ENCODE assay signal across 8 mouse cellular contexts in genomic region chr16:94038272-94038985, GRCm38 (mm10). TPM values are rescaled to one million over a fixed set of nuclear protein-coding genes. Genes with fewer than 3 reads are reported as not detected.
A peak's percentile ranks its signal among the peaks of the same experiment; 100 is the strongest.
DNase-seq lines count a peak whose midpoint lies in the region; ATAC-seq and TF ChIP-seq lines count a peak whose summit lies in the region.

No protein-coding gene starts in this region.

- H3K9me3 ChIP-seq in forebrain, embryonic 11.5 days (ENCODE audit: control insufficient read depth, low read length) = no peaks in the 10 kb centered on the region
- H3K9me3 ChIP-seq in forebrain, embryonic 15.5 days = no peaks in the 10 kb centered on the region

- peak; percentile 86 for TF ChIP-seq CTCF in layer of hippocampus, adult 2 months (conservative IDR thresholded peaks at IDR 0.05)

- ATAC-seq in forebrain, embryonic 11.5 days (replicated peaks; ENCODE audit: low FRiP score) = peak; percentile 39; the same call in 1 of the 2 replicates
- no peak for ATAC-seq in forebrain, embryonic 15.5 days (replicated peaks)

- no peak overlapping the region for H3K4me3 ChIP-seq in forebrain, embryonic 11.5 days (ENCODE audit: low read depth, low read length)
- no peak overlapping the region for H3K4me3 ChIP-seq in forebrain, embryonic 15.5 days
- no peak overlapping the region for H3K4me3 ChIP-seq in layer of hippocampus, adult 2 months

- WGBS in forebrain, embryonic 11.5 days = 69% methylated on average over 12 of the region's 12 CpGs
- 64% methylated on average over 12 of the region's 12 CpGs for WGBS in forebrain, embryonic 15.5 days

- H3K27ac ChIP-seq in forebrain, embryonic 11.5 days (ENCODE audit: low read depth, low read length) = no peak overlapping the region
- H3K27ac ChIP-seq in forebrain, embryonic 15.5 days (replicated peaks) = no peak overlapping the region
- no peak overlapping the region for H3K27ac ChIP-seq in layer of hippocampus, adult 2 months

- intact Hi-C loops in gastrocnemius, postnatal 36 days (cut with DNase I) = loop anchor here (1.0 kb wide), 1 partner anchor 220 kb away; no protein-coding TSS in a partner anchor

- peak; percentile 72 for DNase-seq in forebrain, embryonic 11.5 days (ENCODE audit: low spot score)
- DNase-seq in R1 (ENCODE audit: low read depth, low spot score) = peak; percentile 92
- peak; percentile 58 to 71 for DNase-seq in cerebellum, postnatal 36 days
- DNase-seq in gastrocnemius, postnatal 36 days = peak; percentile 19 to 38
- DNase-seq in layer of hippocampus, adult 2 months (ENCODE audit: low spot score in 2 of 2) = peak; percentile 16 to 61
- DNase-seq in lung, postnatal 10 days = peak; percentile 71
- DNase-seq in spleen, postnatal 4 days (ENCODE audit: low spot score in 2 of 2) = peak; percentile 50 to 83

- H3K4me2 ChIP-seq in forebrain, embryonic 11.5 days (ENCODE audit: low read depth, low read length, severe bottlenecking) = no peak overlapping the region
- H3K4me2 ChIP-seq in forebrain, embryonic 15.5 days (replicated peaks) = no peak overlapping the region

- no peak overlapping the region for H3K9ac ChIP-seq in forebrain, embryonic 11.5 days (ENCODE audit: low read length)
- no peak overlapping the region for H3K9ac ChIP-seq in forebrain, embryonic 15.5 days (replicated peaks)

- H3K36me3 ChIP-seq in forebrain, embryonic 11.5 days (ENCODE audit: control insufficient read depth, insufficient read depth, low read length) = no peaks in the 10 kb centered on the region
- H3K36me3 ChIP-seq in forebrain, embryonic 15.5 days = no peaks in the 10 kb centered on the region

- H3K4me1 ChIP-seq in forebrain, embryonic 11.5 days (replicated peaks; ENCODE audit: control insufficient read depth, insufficient read depth, low read length) = peaks cover 5% of the 10 kb centered on the region
- peaks cover 14% of the 10 kb centered on the region for H3K4me1 ChIP-seq in forebrain, embryonic 15.5 days

- peaks cover 3% of the 10 kb centered on the region; the same call in 1 of the 2 replicates for H3K27me3 ChIP-seq in forebrain, embryonic 11.5 days (ENCODE audit: control insufficient read depth, insufficient read depth, low read length)
- H3K27me3 ChIP-seq in forebrain, embryonic 15.5 days = peaks cover 13% of the 10 kb centered on the region; the same call in 1 of the 2 replicates

RNA-seq across cellular contexts. Expression of gene Cldn14, which starts 29.8 kb away (rescaled TPM):
- not detected in 2 replicates for polyA plus RNA-seq in forebrain, embryonic 11.5 days (2014; fragmentation: Nextera tagmentation; extraction: Ambion mirVana)
- not detected in 2 replicates for polyA plus RNA-seq in forebrain, embryonic 15.5 days (2015; fragmentation: Nextera tagmentation; extraction: Ambion mirVana)
- under 1 TPM in 1 of 2 experiments, not detected in 1; 0.20 TPM for total RNA-seq in gastrocnemius, postnatal 36 days (2021)
- under 1 TPM; 0.92 to 0.98 TPM for total RNA-seq in layer of hippocampus, adult 2 months (2021)

RNA-seq across cellular contexts. Expression of gene Sim2, which starts 46.3 kb away (rescaled TPM):
- polyA plus RNA-seq in forebrain, embryonic 11.5 days (2014; fragmentation: Nextera tagmentation; extraction: Ambion mirVana) = 1.2 and 1.3 TPM in 2 replicates
- polyA plus RNA-seq in forebrain, embryonic 15.5 days (2015; fragmentation: Nextera tagmentation; extraction: Ambion mirVana) = 0.04 TPM in 1 of 2 replicates, not detected in the other
- total RNA-seq in gastrocnemius, postnatal 36 days (2021) = 10 to 100 TPM; 14.8 to 16.9 TPM
- total RNA-seq in layer of hippocampus, adult 2 months (2021) = under 1 TPM; 0.28 to 0.64 TPM

Comparison
In these comparisons a context has a peak if more than half of its experiments do, and no peak if none do; other contexts are left out.
1. DNase-seq: peak in every context shown above with its lines; median percentile 92 in R1; 72 in forebrain, embryonic 11.5 days; 71 in lung, postnatal 10 days; 66 in spleen, postnatal 4 days; 64 in cerebellum, postnatal 36 days; 38 in layer of hippocampus, adult 2 months; 28 in gastrocnemius, postnatal 36 days.
2. RNA of gene Sim2, which starts 46.3 kb away (total RNA-seq): 14.8 to 16.9 TPM in gastrocnemius, postnatal 36 days; 0.28 to 0.64 TPM in layer of hippocampus, adult 2 months; every median in the first group is over 4 times any median in the second.